Mouse (Mus musculus) gastrocnemius, postnatal 14 days (tissue): ENCODE measurements around the gene Mindy1. TPM values are rescaled to one million over a fixed set of nuclear protein-coding genes. Genes with fewer than 3 reads are reported as not detected.

Experiments
- DNase-seq: peaks from one replicate; pipeline ENCODE4 v3.0.0; 2021; ENCODE audit warnings: mixed read lengths
- intact Hi-C: fragments of 180-260 bp; cut with DNase I; formaldehyde crosslinking; loops from one replicate; pipeline ENCODE4 v1.15.1; 2025; ENCODE audit warnings: low total_unique reads
- total RNA-seq, 2 experiments: library from RNA; stranded (reverse); gene quantifications; 2 replicates each; pipeline ENCODE4 v1.2.3; 2021

Gene Mindy1
- total RNA-seq, 2 experiments from 2014 or later = 19.6 to 22.5 TPM

GRCm38 (mm10) chr3:95286510-95286909, 5.4 kb downstream of the Mindy1 start:
- intact Hi-C loops = no loop called here
- no peak for DNase-seq

- DNase-seq = no peak
- intact Hi-C loops = no loop called here
These were observed 6.4 kb downstream of the Mindy1 start for GRCm38 (mm10) chr3:95287541-95287940.

GRCm38 (mm10) chr3:95289419-95289818, 8.3 kb downstream of the Mindy1 start:
- intact Hi-C loops = no loop called here

GRCm38 (mm10) chr3:95290156-95290555, 9.0 kb downstream of the Mindy1 start:
- intact Hi-C loops = no loop called here
- DNase-seq = no peak

More at GRCm38 (mm10) chr3:95289419-95289818, 8.3 kb downstream of the Mindy1 start:
- no peak for DNase-seq

- no peak for DNase-seq
These were observed 9.9 kb downstream of the Mindy1 start for GRCm38 (mm10) chr3:95291041-95291440.

GRCm38 (mm10) chr3:95292899-95293298, 11.8 kb downstream of the Mindy1 start:
- intact Hi-C loops = no loop called here
- DNase-seq = no peak

More at GRCm38 (mm10) chr3:95291041-95291440, 9.9 kb downstream of the Mindy1 start:
- intact Hi-C loops = no loop called here

GRCm38 (mm10) chr3:95293537-95293936, 12.4 kb downstream of the Mindy1 start:
- intact Hi-C loops = no loop called here
- DNase-seq = no peak

- intact Hi-C loops = no loop called here
These were observed 13.2 kb downstream of the Mindy1 start for GRCm38 (mm10) chr3:95294316-95294715.

GRCm38 (mm10) chr3:95294718-95295117, 13.6 kb downstream of the Mindy1 start:
- intact Hi-C loops = no loop called here
- no peak for DNase-seq

More at GRCm38 (mm10) chr3:95294316-95294715, 13.2 kb downstream of the Mindy1 start:
- DNase-seq = no peak

- intact Hi-C loops = no loop called here
- DNase-seq = no peak
These were observed 14.4 kb downstream of the Mindy1 start for GRCm38 (mm10) chr3:95295321-95296102.

- intact Hi-C loops = no loop called here
- DNase-seq = no peak
These were observed 14.9 kb downstream of the Mindy1 start for GRCm38 (mm10) chr3:95296103-95296469.

- intact Hi-C loops = no loop called here
These were observed 16.9 kb downstream of the Mindy1 start for GRCm38 (mm10) chr3:95298018-95298417.

GRCm38 (mm10) chr3:95301204-95301796, 20.2 kb downstream of the Mindy1 start:
- intact Hi-C loops = no loop called here
- no peak for DNase-seq

More at GRCm38 (mm10) chr3:95298018-95298417, 16.9 kb downstream of the Mindy1 start:
- no peak for DNase-seq

- DNase-seq = no peak
- intact Hi-C loops = no loop called here
These were observed 25.1 kb downstream of the Mindy1 start for GRCm38 (mm10) chr3:95306244-95306643.

- intact Hi-C loops = no loop called here
- DNase-seq = no peak
These were observed 26.0 kb downstream of the Mindy1 start, which contains the start of gene Anxa9 for GRCm38 (mm10) chr3:95307100-95307499. Gene Anxa9 (minus strand): TSS chr3:95307176.

GRCm38 (mm10) chr3:95310496-95310895, 29.4 kb downstream of the Mindy1 start:
- intact Hi-C loops = no loop called here

GRCm38 (mm10) chr3:95310968-95311882, 30.1 kb downstream of the Mindy1 start:
- intact Hi-C loops = no loop called here
- peak; percentile 39 for DNase-seq

More at GRCm38 (mm10) chr3:95310496-95310895, 29.4 kb downstream of the Mindy1 start:
- DNase-seq = no peak

- intact Hi-C loops = no loop called here
- DNase-seq = peak; percentile 39
These were observed 31.5 kb downstream of the Mindy1 start for GRCm38 (mm10) chr3:95312623-95313022.

GRCm38 (mm10) chr3:95313476-95313875, 32.3 kb downstream of the Mindy1 start:
- intact Hi-C loops = no loop called here
- DNase-seq = no peak

GRCm38 (mm10) chr3:95314075-95314474, 32.9 kb downstream of the Mindy1 start:
- intact Hi-C loops = no loop called here
- DNase-seq = no peak
